Mouse (Mus musculus): ENCODE measurements around the gene Ubl4b. TPM values are rescaled to one million over a fixed set of nuclear protein-coding genes. Genes with fewer than 3 reads are reported as not detected.

Ubl4b gene
- polyA plus RNA-seq, 1 experiment from 2014 or later = not detected

- peaks cover 81% of the 10 kb centered on the region for H3K27me3 ChIP-seq (replicated peaks; ENCODE audit: control insufficient read depth, insufficient read depth, low read length)
- 2% methylated on average over 65 of the region's 65 CpGs for WGBS
- ATAC-seq = no peak
Measured at GRCm38 (mm10) chr3:107582875-107583767, 28.2 kb upstream of the Ubl4b start.

GRCm38 (mm10) chr3:107582130-107582874, 27.4 kb upstream of the Ubl4b start:
- H3K27me3 ChIP-seq (replicated peaks; ENCODE audit: control insufficient read depth, insufficient read depth, low read length) = peaks cover 81% of the 10 kb centered on the region
- peaks cover 4% of the 10 kb centered on the region; the same call in 1 of the 2 replicates for H3K4me1 ChIP-seq (replicated peaks; ENCODE audit: control insufficient read depth, insufficient read depth, low read length)
- H3K9me3 ChIP-seq (ENCODE audit: control insufficient read depth) = no peaks in the 10 kb centered on the region
- H3K4me3 ChIP-seq (ENCODE audit: low read depth, low read length) = peak overlapping the region; percentile 34
- peak overlapping the region; percentile 59 for H3K4me2 ChIP-seq (replicated peaks; ENCODE audit: low read depth)
- no peaks in the 10 kb centered on the region for H3K36me3 ChIP-seq (ENCODE audit: control insufficient read depth, insufficient read depth)
- no peak overlapping the region for H3K9ac ChIP-seq (ENCODE audit: low read depth, low read length)
- ATAC-seq = no peak
- no peak for TF ChIP-seq CTCF (IDR thresholded peaks at IDR 0.05; ENCODE audit: low read depth)
- H3K27ac ChIP-seq (ENCODE audit: low read depth, low read length) = no peak overlapping the region
- 4% methylated on average over 18 of the region's 18 CpGs for WGBS

More at GRCm38 (mm10) chr3:107582875-107583767, 28.2 kb upstream of the Ubl4b start:
- H3K9ac ChIP-seq (ENCODE audit: low read depth, low read length) = no peak overlapping the region
- H3K4me1 ChIP-seq (replicated peaks; ENCODE audit: control insufficient read depth, insufficient read depth, low read length) = no peaks in the 10 kb centered on the region
- peak overlapping the region; percentile 34 for H3K4me3 ChIP-seq (ENCODE audit: low read depth, low read length)
- no peak for TF ChIP-seq CTCF (IDR thresholded peaks at IDR 0.05; ENCODE audit: low read depth)
- no peaks in the 10 kb centered on the region for H3K36me3 ChIP-seq (ENCODE audit: control insufficient read depth, insufficient read depth)
- H3K4me2 ChIP-seq (replicated peaks; ENCODE audit: low read depth) = peak overlapping the region; percentile 59
- no peak overlapping the region for H3K27ac ChIP-seq (ENCODE audit: low read depth, low read length)
- H3K9me3 ChIP-seq (ENCODE audit: control insufficient read depth) = no peaks in the 10 kb centered on the region

GRCm38 (mm10) chr3:107581103-107582010, 26.5 kb upstream of the Ubl4b start:
- 8% methylated on average over 15 of the region's 15 CpGs for WGBS
- no peak for ATAC-seq

GRCm38 (mm10) chr3:107579466-107579865, 24.6 kb upstream of the Ubl4b start:
- Histone ChIP-seq H3K4me2 (replicated peaks; ENCODE audit: low read depth) (no peak overlapping the region), H3K27ac (ENCODE audit: low read depth, low read length) (no peak overlapping the region), H3K4me1 (replicated peaks; ENCODE audit: control insufficient read depth, insufficient read depth, low read length) (peaks cover 4% of the 10 kb centered on the region; the same call in 1 of the 2 replicates), H3K36me3 (ENCODE audit: control insufficient read depth, insufficient read depth) (no peaks in the 10 kb centered on the region), H3K27me3 (replicated peaks; ENCODE audit: control insufficient read depth, insufficient read depth, low read length) (peaks cover 58% of the 10 kb centered on the region), H3K9ac (ENCODE audit: low read depth, low read length) (no peak overlapping the region), H3K4me3 (ENCODE audit: low read depth, low read length) (no peak overlapping the region), H3K9me3 (ENCODE audit: control insufficient read depth) (no peaks in the 10 kb centered on the region)
- no peak for ATAC-seq
- 10% methylated on average over 4 of the region's 4 CpGs for WGBS
- peak; percentile 82 for TF ChIP-seq CTCF (IDR thresholded peaks at IDR 0.05; ENCODE audit: low read depth)

More at GRCm38 (mm10) chr3:107581103-107582010, 26.5 kb upstream of the Ubl4b start:
- no peaks in the 10 kb centered on the region for H3K36me3 ChIP-seq (ENCODE audit: control insufficient read depth, insufficient read depth)
- no peak overlapping the region for H3K27ac ChIP-seq (ENCODE audit: low read depth, low read length)
- H3K4me3 ChIP-seq (ENCODE audit: low read depth, low read length) = no peak overlapping the region
- TF ChIP-seq CTCF (IDR thresholded peaks at IDR 0.05; ENCODE audit: low read depth) = no peak
- H3K9me3 ChIP-seq (ENCODE audit: control insufficient read depth) = no peaks in the 10 kb centered on the region
- no peak overlapping the region for H3K9ac ChIP-seq (ENCODE audit: low read depth, low read length)
- H3K4me2 ChIP-seq (replicated peaks; ENCODE audit: low read depth) = no peak overlapping the region
- H3K27me3 ChIP-seq (replicated peaks; ENCODE audit: control insufficient read depth, insufficient read depth, low read length) = peaks cover 76% of the 10 kb centered on the region
- H3K4me1 ChIP-seq (replicated peaks; ENCODE audit: control insufficient read depth, insufficient read depth, low read length) = peaks cover 4% of the 10 kb centered on the region; the same call in 1 of the 2 replicates

- TF ChIP-seq CTCF (IDR thresholded peaks at IDR 0.05; ENCODE audit: low read depth) = no peak
- ATAC-seq = peak; percentile 63
- WGBS = 7% methylated on average over 3 of the region's 3 CpGs
Measured at GRCm38 (mm10) chr3:107577810-107578390, 23.0 kb upstream of the Ubl4b start.

More at GRCm38 (mm10) chr3:107577810-107578390, 23.0 kb upstream of the Ubl4b start:
- H3K9me3 ChIP-seq (ENCODE audit: control insufficient read depth) = no peaks in the 10 kb centered on the region
- no peak overlapping the region for H3K4me2 ChIP-seq (replicated peaks; ENCODE audit: low read depth)
- H3K27me3 ChIP-seq (replicated peaks; ENCODE audit: control insufficient read depth, insufficient read depth, low read length) = peaks cover 43% of the 10 kb centered on the region
- H3K4me1 ChIP-seq (replicated peaks; ENCODE audit: control insufficient read depth, insufficient read depth, low read length) = peaks cover 4% of the 10 kb centered on the region; the same call in 1 of the 2 replicates
- no peaks in the 10 kb centered on the region for H3K36me3 ChIP-seq (ENCODE audit: control insufficient read depth, insufficient read depth)
- H3K4me3 ChIP-seq (ENCODE audit: low read depth, low read length) = no peak overlapping the region
- no peak overlapping the region for H3K9ac ChIP-seq (ENCODE audit: low read depth, low read length)
- H3K27ac ChIP-seq (ENCODE audit: low read depth, low read length) = no peak overlapping the region
